Mouse (Mus musculus) embryonic facial prominence, embryonic 11.5 days (tissue): Measurements from ENCODE around the gene Prr36. TPM values are rescaled to one million over a fixed set of nuclear protein-coding genes. Genes with fewer than 3 reads are reported as not detected.

Experiments
- ATAC-seq: fragments of 200-750 bp; cut with Nextera tagmentation; replicated peaks from 2 replicates; pipeline ENCODE4 v1.8.0; 2017; ENCODE audit warnings: low read depth; ENCODE audit not compliant: insufficient number of reproducible peaks, low FRiP score, low TSS enrichment
- DNase-seq: peaks from one replicate; pipeline ENCODE4 v3.0.0-alpha.2; 2015; ENCODE audit warnings: low spot score
- H3K27ac ChIP-seq: fragments of 300-500 bp; sonication (generic); replicated peaks from 2 replicates; pipeline ENCODE4 v1.5.1; 2014; ENCODE audit warnings: mild to moderate bottlenecking, low read depth, low read length, control low read depth
- H3K27me3 ChIP-seq: fragments of 300-500 bp; sonication (generic); 2 replicates; pipeline ENCODE4 v1.6.1; 2014; ENCODE audit warnings: mild to moderate bottlenecking, low read length, moderate library complexity, mixed read lengths; ENCODE audit not compliant: control insufficient read depth, insufficient read depth
- H3K36me3 ChIP-seq: fragments of 300-500 bp; sonication (generic); replicated peaks from 2 replicates; pipeline ENCODE4 v1.6.1; 2014; ENCODE audit warnings: low read depth, mild to moderate bottlenecking, low read length, moderate library complexity, mixed read lengths; ENCODE audit not compliant: control insufficient read depth, insufficient read depth
- H3K4me1 ChIP-seq: fragments of 300-500 bp; sonication (generic); 2 replicates; pipeline ENCODE4 v1.6.1; 2014; ENCODE audit warnings: low read length, mixed read lengths; ENCODE audit not compliant: control insufficient read depth, insufficient read depth
- H3K4me2 ChIP-seq: fragments of 300-500 bp; sonication (generic); 2 replicates; pipeline ENCODE4 v1.6.1; 2014; ENCODE audit warnings: low read depth, mild to moderate bottlenecking, control low read depth, low read length, moderate library complexity
- H3K4me3 ChIP-seq: fragments of 300-500 bp; sonication (generic); 2 replicates; pipeline ENCODE4 v1.5.1; 2014; ENCODE audit warnings: low read depth, low read length, control low read depth
- H3K9ac ChIP-seq: fragments of 300-500 bp; sonication (generic); replicated peaks from 2 replicates; pipeline ENCODE4 v1.6.1; 2014; ENCODE audit warnings: mild to moderate bottlenecking, control low read depth, low read length
- H3K9me3 ChIP-seq: fragments of 300-500 bp; sonication (generic); replicated peaks from 2 replicates; pipeline ENCODE4 v1.6.1; 2016; ENCODE audit warnings: mild to moderate bottlenecking, low read length, inconsistent platforms, mixed read lengths; ENCODE audit not compliant: control insufficient read depth
- WGBS: fragments of 180-500 bp; shearing (Covaris S2); extraction: QIAGEN DNeasy Blood & Tissue Kit; methylation state at CpG from one replicate; pipeline ENCODE4 v1.1.7; 2014; 5-methylcytosine and 5-hydroxymethylcytosine counted together
- polyA plus RNA-seq: library from polyadenylated mRNA; unstranded; fragments of >200 nt; fragmentation: Nextera tagmentation; extraction: Ambion mirVana; gene quantifications from 2 replicates; pipeline ENCODE4 v1.2.1, GENCODE M21; 2014

The Prr36 gene
- polyA plus RNA-seq, 1 experiment from 2014 or later: 7.1 TPM

- no peak for DNase-seq
- peak overlapping the region; percentile 57 for H3K4me3 ChIP-seq
- no peaks in the 10 kb centered on the region for H3K27me3 ChIP-seq
- peak overlapping the region; percentile 68 for H3K4me2 ChIP-seq
- H3K36me3 ChIP-seq: peaks cover under 1% of the 10 kb centered on the region
- 0 out of 2 replicates have a peak, but pooled peaks cover 3% of the 10 kb centered on the region for H3K4me1 ChIP-seq
- no peaks in the 10 kb centered on the region for H3K9me3 ChIP-seq
- WGBS: 20% methylated on average over 15 of the region's 15 CpGs
- peak overlapping the region; percentile 92 for H3K27ac ChIP-seq
- no peak; the same call in 1 of the 2 replicates for ATAC-seq
- H3K9ac ChIP-seq: peak overlapping the region; percentile 82
Observed at GRCm38 (mm10) chr8:4237814-4238433, 20.7 kb upstream of the Prr36 start.

GRCm38 (mm10) chr8:4230612-4231351, 13.5 kb upstream of the Prr36 start:
- whole genome bisulfite sequencing: 57% methylated on average over 10 of the region's 10 CpGs
- Histone ChIP-seq H3K36me3 (no peaks in the 10 kb centered on the region), H3K4me1 (no peaks in the 10 kb centered on the region), H3K9ac (no peak overlapping the region), H3K27ac (no peak overlapping the region), H3K4me2 (no peak overlapping the region), H3K27me3 (peaks cover 3% of the 10 kb centered on the region; the same call in 1 of the 2 replicates), H3K9me3 (no peaks in the 10 kb centered on the region), H3K4me3 (no peak overlapping the region)
- ATAC-seq (no peak), DNase-seq (no peak)

- peaks cover 3% of the 10 kb centered on the region; the same call in 1 of the 2 replicates for H3K27me3 ChIP-seq
Observed at GRCm38 (mm10) chr8:4229784-4230183, 12.5 kb upstream of the Prr36 start.

GRCm38 (mm10) chr8:4227919-4228318, 10.7 kb upstream of the Prr36 start:
- H3K4me3 ChIP-seq: no peak overlapping the region
- DNase-seq (no peak), ATAC-seq (no peak)
- no peaks in the 10 kb centered on the region for H3K9me3 ChIP-seq
- H3K4me1 ChIP-seq: no peaks in the 10 kb centered on the region
- H3K9ac ChIP-seq: no peak overlapping the region
- no peak overlapping the region for H3K4me2 ChIP-seq
- peaks cover 3% of the 10 kb centered on the region; the same call in 1 of the 2 replicates for H3K27me3 ChIP-seq
- no peaks in the 10 kb centered on the region for H3K36me3 ChIP-seq
- 91% methylated on average over 4 of the region's 4 CpGs for WGBS
- H3K27ac ChIP-seq: no peak overlapping the region

More at GRCm38 (mm10) chr8:4229784-4230183, 12.5 kb upstream of the Prr36 start:
- WGBS: 78% methylated on average over 5 of the region's 5 CpGs
- DNase-seq: no peak
- Histone ChIP-seq H3K9ac (no peak overlapping the region), H3K36me3 (no peaks in the 10 kb centered on the region), H3K9me3 (no peaks in the 10 kb centered on the region), H3K4me2 (no peak overlapping the region), H3K27ac (no peak overlapping the region), H3K4me1 (no peaks in the 10 kb centered on the region), H3K4me3 (no peak overlapping the region)
- no peak for ATAC-seq

- ATAC-seq (peak; percentile 50; the same call in 1 of the 2 replicates), DNase-seq (no peak)
- H3K4me1 ChIP-seq: no peaks in the 10 kb centered on the region
- WGBS: 5% methylated on average over 31 of the region's 33 CpGs
- H3K9ac ChIP-seq: peak within 1 kb of the TSS; percentile 39; the same call in 1 of the 2 replicates
- peak within 1 kb of the TSS; percentile 46 for H3K4me2 ChIP-seq
- H3K27me3 ChIP-seq: peaks cover 3% of the 10 kb centered on the region; the same call in 1 of the 2 replicates
- H3K4me3 ChIP-seq: peak within 1 kb of the TSS; percentile 18; the same call in 1 of the 2 replicates
- H3K36me3 ChIP-seq: no peaks in the 10 kb centered on the region
- no peak within 1 kb of the TSS for H3K27ac ChIP-seq
- H3K9me3 ChIP-seq: no peaks in the 10 kb centered on the region
Observed at GRCm38 (mm10) chr8:4226739-4227347, 9.6 kb upstream of the Prr36 start, which contains the start of gene Lrrc8e. Lrrc8e (plus strand) TSS chr8:4226827.

- Histone ChIP-seq H3K9ac (no peak overlapping the region), H3K4me1 (no peaks in the 10 kb centered on the region), H3K4me3 (0 out of 2 replicates have a peak overlapping the region, but pooled peaks have one; percentile 18), H3K36me3 (no peaks in the 10 kb centered on the region), H3K9me3 (no peaks in the 10 kb centered on the region), H3K4me2 (peak overlapping the region; percentile 46; the same call in 1 of the 2 replicates), H3K27me3 (peaks cover 3% of the 10 kb centered on the region; the same call in 1 of the 2 replicates), H3K27ac (no peak overlapping the region)
- ATAC-seq (no peak), DNase-seq (no peak)
- WGBS: 10% methylated on average over 4 of the region's 4 CpGs
Observed at GRCm38 (mm10) chr8:4226323-4226722, 9.1 kb upstream of the Prr36 start.

- H3K4me3 ChIP-seq: no peak overlapping the region
- ATAC-seq (no peak), DNase-seq (no peak)
- H3K36me3 ChIP-seq: no peaks in the 10 kb centered on the region
- H3K4me2 ChIP-seq: no peak overlapping the region
- H3K9ac ChIP-seq: no peak overlapping the region
- H3K9me3 ChIP-seq: no peaks in the 10 kb centered on the region
- H3K4me1 ChIP-seq: no peaks in the 10 kb centered on the region
- H3K27ac ChIP-seq: no peak overlapping the region
- H3K27me3 ChIP-seq: peaks cover 12% of the 10 kb centered on the region; the same call in 1 of the 2 replicates
Observed at GRCm38 (mm10) chr8:4222059-4222458, 4.8 kb upstream of the Prr36 start.
